Mouse (Mus musculus) limb, embryonic 15.5 days (tissue): Measurements from ENCODE around the gene Prg3. TPM values are rescaled to one million over a fixed set of nuclear protein-coding genes. Genes with fewer than 3 reads are reported as not detected.

Experiments
- ATAC-seq: fragments of 200-750 bp; cut with Nextera tagmentation; 2 replicates; pipeline ENCODE4 v1.8.0; 2017; ENCODE audit warnings: low read depth, moderate TSS enrichment; ENCODE audit not compliant: insufficient number of reproducible peaks, low FRiP score, low TSS enrichment
- H3K27ac ChIP-seq: fragments of 300-500 bp; sonication (generic); 2 replicates; pipeline ENCODE4 v1.5.1; 2015; ENCODE audit warnings: moderate library complexity, mild to moderate bottlenecking, inconsistent platforms
- H3K27me3 ChIP-seq: fragments of 300-500 bp; sonication (generic); 2 replicates; pipeline ENCODE4 v1.6.1; 2015; ENCODE audit warnings: inconsistent platforms
- H3K36me3 ChIP-seq: fragments of 300-500 bp; sonication (generic); 2 replicates; pipeline ENCODE4 v1.6.1; 2015; ENCODE audit warnings: inconsistent platforms
- H3K4me1 ChIP-seq: fragments of 300-500 bp; sonication (generic); 2 replicates; pipeline ENCODE4 v1.6.1; 2015; ENCODE audit warnings: inconsistent platforms
- H3K4me2 ChIP-seq: fragments of 300-500 bp; sonication (generic); 2 replicates; pipeline ENCODE4 v1.6.1; 2015; ENCODE audit warnings: mild to moderate bottlenecking, inconsistent platforms
- H3K4me3 ChIP-seq: fragments of 300-500 bp; sonication (generic); 2 replicates; pipeline ENCODE4 v1.5.1; 2015; ENCODE audit warnings: mild to moderate bottlenecking, inconsistent platforms
- H3K9ac ChIP-seq: fragments of 300-500 bp; sonication (generic); 2 replicates; pipeline ENCODE4 v1.6.1; 2015; ENCODE audit warnings: inconsistent platforms
- H3K9me3 ChIP-seq: fragments of 300-500 bp; sonication (generic); 2 replicates; pipeline ENCODE4 v1.6.1; 2016; ENCODE audit warnings: inconsistent platforms
- WGBS: fragments of 180-500 bp; shearing (Covaris S2); methylation state at CpG from one replicate; pipeline ENCODE4 v1.1.7; 2015; 5-methylcytosine and 5-hydroxymethylcytosine counted together
- polyA plus RNA-seq: library from polyadenylated mRNA; unstranded; fragments of >200 nt; fragmentation: Nextera tagmentation; extraction: Ambion mirVana; gene quantifications from 2 replicates; pipeline ENCODE4 v1.2.1, GENCODE M21; 2015

The Prg3 gene
- polyA plus RNA-seq, result not detected in 2 replicates

- no peaks in the 10 kb centered on the region for H3K9me3 ChIP-seq
- no peak within 1 kb of the TSS for H3K4me3 ChIP-seq
- H3K36me3 ChIP-seq, result no peaks in the 10 kb centered on the region
- H3K4me1 ChIP-seq, result no peaks in the 10 kb centered on the region
- H3K4me2 ChIP-seq, result no peak within 1 kb of the TSS
- H3K27ac ChIP-seq, result no peak within 1 kb of the TSS
- no peak within 1 kb of the TSS for H3K9ac ChIP-seq
- no peak for ATAC-seq
- no peaks in the 10 kb centered on the region for H3K27me3 ChIP-seq
- 69% methylated on average over 1 of the region's 1 CpGs for WGBS
Observed at GRCm38 (mm10) chr2:84987930-84988329, at the start of gene Prg3. Prg3 (plus strand) TSS chr2:84988215.

- 0 out of 2 replicates have a peak overlapping the region, but pooled peaks have one; percentile 6 for H3K27ac ChIP-seq
- no peak for ATAC-seq
- H3K4me2 ChIP-seq, result peak overlapping the region; percentile 53
- no peaks in the 10 kb centered on the region for H3K27me3 ChIP-seq
- no peak overlapping the region for H3K4me3 ChIP-seq
- H3K9me3 ChIP-seq, result no peaks in the 10 kb centered on the region
- 79% methylated on average over 5 of the region's 5 CpGs for WGBS
- H3K36me3 ChIP-seq, result 0 out of 2 replicates have a peak, but pooled peaks cover 2% of the 10 kb centered on the region
- H3K4me1 ChIP-seq, result peaks cover 16% of the 10 kb centered on the region
- H3K9ac ChIP-seq, result no peak overlapping the region
Observed at GRCm38 (mm10) chr2:84938249-84938946, 49.6 kb upstream of the Prg3 start.

GRCm38 (mm10) chr2:84939306-84939705 lies 48.7 kb upstream of the Prg3 start:
- Histone ChIP-seq H3K4me3 (no peak overlapping the region), H3K4me2 (no peak overlapping the region), H3K27ac (no peak overlapping the region), H3K9me3 (no peaks in the 10 kb centered on the region), H3K9ac (no peak overlapping the region), H3K36me3 (peaks cover 8% of the 10 kb centered on the region; the same call in 1 of the 2 replicates), H3K4me1 (peaks cover 16% of the 10 kb centered on the region), H3K27me3 (no peaks in the 10 kb centered on the region)
- no peak for ATAC-seq
- WGBS, result 94% methylated on average over 3 of the region's 3 CpGs

- 95% methylated on average over 6 of the region's 6 CpGs for WGBS
Observed at GRCm38 (mm10) chr2:84939711-84940110, 48.3 kb upstream of the Prg3 start.

GRCm38 (mm10) chr2:84941332-84941731 lies 46.7 kb upstream of the Prg3 start:
- 71% methylated on average over 2 of the region's 2 CpGs for WGBS
- no peak overlapping the region for H3K9ac ChIP-seq
- ATAC-seq, result no peak
- H3K27me3 ChIP-seq, result no peaks in the 10 kb centered on the region
- H3K27ac ChIP-seq, result no peak overlapping the region
- no peaks in the 10 kb centered on the region for H3K9me3 ChIP-seq
- H3K4me1 ChIP-seq, result peaks cover 16% of the 10 kb centered on the region
- H3K4me3 ChIP-seq, result no peak overlapping the region
- peaks cover 22% of the 10 kb centered on the region for H3K36me3 ChIP-seq
- H3K4me2 ChIP-seq, result no peak overlapping the region

More at GRCm38 (mm10) chr2:84939711-84940110, 48.3 kb upstream of the Prg3 start:
- H3K4me2 ChIP-seq, result no peak overlapping the region
- ATAC-seq, result no peak
- H3K27me3 ChIP-seq, result no peaks in the 10 kb centered on the region
- no peaks in the 10 kb centered on the region for H3K9me3 ChIP-seq
- H3K4me3 ChIP-seq, result no peak overlapping the region
- peaks cover 12% of the 10 kb centered on the region for H3K36me3 ChIP-seq
- H3K4me1 ChIP-seq, result peaks cover 16% of the 10 kb centered on the region
- no peak overlapping the region for H3K27ac ChIP-seq
- H3K9ac ChIP-seq, result no peak overlapping the region

- no peaks in the 10 kb centered on the region for H3K27me3 ChIP-seq
- H3K9ac ChIP-seq, result no peak overlapping the region
- peaks cover 13% of the 10 kb centered on the region for H3K4me1 ChIP-seq
- no peak overlapping the region for H3K4me2 ChIP-seq
- no peak overlapping the region for H3K4me3 ChIP-seq
- H3K27ac ChIP-seq, result no peak overlapping the region
- 93% methylated on average over 4 of the region's 4 CpGs for WGBS
- no peaks in the 10 kb centered on the region for H3K9me3 ChIP-seq
- no peak for ATAC-seq
- H3K36me3 ChIP-seq, result peaks cover 26% of the 10 kb centered on the region
Observed at GRCm38 (mm10) chr2:84941795-84942194, 46.2 kb upstream of the Prg3 start.

GRCm38 (mm10) chr2:84947154-84947771 lies 40.8 kb upstream of the Prg3 start:
- no peaks in the 10 kb centered on the region for H3K4me1 ChIP-seq
- no peak overlapping the region for H3K9ac ChIP-seq
- H3K27ac ChIP-seq, result no peak overlapping the region
- no peaks in the 10 kb centered on the region for H3K9me3 ChIP-seq
- H3K36me3 ChIP-seq, result peaks cover 68% of the 10 kb centered on the region
- no peak for ATAC-seq
- 88% methylated on average over 3 of the region's 3 CpGs for WGBS
- H3K4me2 ChIP-seq, result no peak overlapping the region
- no peaks in the 10 kb centered on the region for H3K27me3 ChIP-seq
- H3K4me3 ChIP-seq, result no peak overlapping the region

- 89% methylated on average over 7 of the region's 7 CpGs for WGBS
- peaks cover 72% of the 10 kb centered on the region for H3K36me3 ChIP-seq
- no peak for ATAC-seq
Observed at GRCm38 (mm10) chr2:84948252-84948651, 39.8 kb upstream of the Prg3 start.

GRCm38 (mm10) chr2:84948721-84949120 lies 39.3 kb upstream of the Prg3 start:
- Histone ChIP-seq H3K36me3 (peaks cover 76% of the 10 kb centered on the region), H3K4me3 (no peak overlapping the region), H3K9ac (no peak overlapping the region), H3K4me2 (no peak overlapping the region), H3K4me1 (no peaks in the 10 kb centered on the region), H3K27me3 (no peaks in the 10 kb centered on the region), H3K27ac (no peak overlapping the region), H3K9me3 (no peaks in the 10 kb centered on the region)
- no peak for ATAC-seq
- WGBS, result 84% methylated on average over 2 of the region's 2 CpGs

More at GRCm38 (mm10) chr2:84948252-84948651, 39.8 kb upstream of the Prg3 start:
- Histone ChIP-seq H3K4me2 (no peak overlapping the region), H3K27me3 (no peaks in the 10 kb centered on the region), H3K9me3 (no peaks in the 10 kb centered on the region), H3K27ac (no peak overlapping the region), H3K9ac (no peak overlapping the region), H3K4me3 (no peak overlapping the region), H3K4me1 (no peaks in the 10 kb centered on the region)

GRCm38 (mm10) chr2:84951027-84951426 lies 37.0 kb upstream of the Prg3 start:
- 84% methylated on average over 8 of the region's 8 CpGs for WGBS
- peaks cover 70% of the 10 kb centered on the region for H3K36me3 ChIP-seq

GRCm38 (mm10) chr2:84952251-84952650 lies 35.8 kb upstream of the Prg3 start:
- ATAC-seq, result no peak
- Histone ChIP-seq H3K9ac (no peak overlapping the region), H3K9me3 (no peaks in the 10 kb centered on the region), H3K4me1 (no peaks in the 10 kb centered on the region), H3K4me3 (no peak overlapping the region), H3K36me3 (peaks cover 60% of the 10 kb centered on the region), H3K4me2 (no peak overlapping the region), H3K27me3 (no peaks in the 10 kb centered on the region), H3K27ac (no peak overlapping the region)
- WGBS, result 77% methylated on average over 1 of the region's 1 CpGs

More at GRCm38 (mm10) chr2:84951027-84951426, 37.0 kb upstream of the Prg3 start:
- ATAC-seq, result no peak
- Histone ChIP-seq H3K27me3 (no peaks in the 10 kb centered on the region), H3K27ac (no peak overlapping the region), H3K9me3 (no peaks in the 10 kb centered on the region), H3K4me1 (no peaks in the 10 kb centered on the region), H3K4me3 (no peak overlapping the region), H3K4me2 (no peak overlapping the region), H3K9ac (no peak overlapping the region)

GRCm38 (mm10) chr2:84952693-84953092 lies 35.3 kb upstream of the Prg3 start:
- Histone ChIP-seq H3K4me3 (no peak overlapping the region), H3K36me3 (peaks cover 56% of the 10 kb centered on the region), H3K27me3 (no peaks in the 10 kb centered on the region), H3K4me1 (no peaks in the 10 kb centered on the region), H3K27ac (no peak overlapping the region), H3K4me2 (no peak overlapping the region), H3K9me3 (no peaks in the 10 kb centered on the region), H3K9ac (no peak overlapping the region)
- WGBS, result 71% methylated on average over 4 of the region's 4 CpGs
- no peak for ATAC-seq
